Mouse (Mus musculus) large intestine, adult 2 months (tissue): ENCODE measurements at regions not wholly inside any gene's neighbourhood (a gene's known extent, or its start where the extent isn't known, plus 50 kb on each side); places are given as distances from the start of the nearest gene placed in this dataset.

Source experiments
- DNase-seq: peaks from one replicate; pipeline ENCODE4 v3.0.0-alpha.2; 2012; ENCODE audit warnings: low read depth, low spot score
- WGBS: fragments of 180-500 bp; shearing (Covaris S2); methylation state at CpG from one replicate; pipeline ENCODE4 v1.1.7; 2018; 5-methylcytosine and 5-hydroxymethylcytosine counted together

DNA sequence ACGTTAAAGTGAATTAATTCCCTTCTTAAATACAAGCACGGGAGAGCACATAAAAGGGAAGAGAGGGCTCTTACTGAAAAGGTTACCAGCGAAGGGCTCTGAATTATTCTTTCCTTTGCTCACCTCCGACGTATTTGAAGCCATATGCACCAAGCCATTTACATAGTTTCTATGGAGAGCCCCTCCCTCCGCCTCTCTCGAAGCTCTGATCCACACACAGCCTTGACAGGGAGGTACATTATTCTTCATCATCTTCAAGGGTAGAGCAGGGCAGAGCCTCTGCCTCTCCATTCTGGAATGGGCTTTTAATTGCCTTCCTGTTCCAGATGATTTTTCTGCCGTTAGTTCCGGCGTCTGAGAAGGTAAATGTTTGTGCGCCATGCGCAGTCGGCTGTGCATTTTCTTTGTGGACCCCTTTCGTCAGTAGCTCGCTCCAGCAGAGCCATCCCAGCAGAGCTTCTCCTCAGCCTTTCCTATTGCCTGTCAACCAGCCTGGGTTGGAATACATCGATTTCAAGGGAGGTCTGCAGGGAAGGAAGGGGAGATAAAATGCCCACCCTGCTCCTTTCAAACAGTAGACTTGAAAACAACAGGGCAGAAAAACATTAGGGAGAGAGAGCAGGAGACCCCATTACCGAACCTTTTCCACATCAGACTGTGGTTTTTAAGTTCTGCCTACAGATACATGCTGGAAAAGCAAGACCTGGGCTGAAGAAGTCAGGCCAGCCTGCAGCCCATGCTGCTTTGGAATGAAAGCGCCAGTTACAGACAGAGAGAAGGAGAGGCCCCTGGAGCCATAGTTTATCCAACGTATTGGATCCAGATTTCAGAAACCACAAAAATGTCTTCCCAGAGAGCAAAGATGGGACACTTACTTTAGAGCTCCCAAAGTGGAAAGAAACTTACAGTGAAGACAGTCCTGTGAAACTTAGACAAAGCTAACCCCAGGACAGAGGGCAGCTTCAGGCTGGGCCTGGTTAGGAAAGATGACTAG, 124.1 kb downstream of the Edn3 start:
- no peak for DNase-seq
- WGBS: 66% methylated on average over 19 of the region's 19 CpGs

DNA sequence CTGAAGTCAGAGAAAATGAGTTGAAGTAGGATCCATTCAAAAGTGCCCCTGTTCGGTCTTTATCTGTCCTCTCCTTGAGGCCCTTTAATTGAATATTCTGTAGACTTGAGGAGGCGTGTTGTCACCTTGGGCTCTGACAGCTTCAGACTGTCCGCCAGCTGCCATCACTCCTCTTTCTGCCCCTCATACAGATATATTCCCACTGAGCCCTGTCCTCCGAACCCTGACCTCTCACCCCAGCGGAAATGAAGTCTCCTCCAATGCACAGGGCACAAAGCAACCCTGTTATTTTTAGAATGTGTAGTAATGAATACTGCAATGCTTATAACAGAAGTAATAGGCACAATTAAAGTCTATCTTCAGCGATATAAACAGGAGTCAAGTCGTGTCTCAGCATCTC, 117.4 kb upstream of the Gm14444 start:
- DNase-seq: no peak
- WGBS: 75% methylated on average over 7 of the region's 7 CpGs

- DNase-seq: no peak
- 30% methylated on average over 8 of the region's 8 CpGs for WGBS
Observed at GRCm38 (mm10) chr2:174897424-174897823, 112.6 kb upstream of the Gm14444 start.

DNA sequence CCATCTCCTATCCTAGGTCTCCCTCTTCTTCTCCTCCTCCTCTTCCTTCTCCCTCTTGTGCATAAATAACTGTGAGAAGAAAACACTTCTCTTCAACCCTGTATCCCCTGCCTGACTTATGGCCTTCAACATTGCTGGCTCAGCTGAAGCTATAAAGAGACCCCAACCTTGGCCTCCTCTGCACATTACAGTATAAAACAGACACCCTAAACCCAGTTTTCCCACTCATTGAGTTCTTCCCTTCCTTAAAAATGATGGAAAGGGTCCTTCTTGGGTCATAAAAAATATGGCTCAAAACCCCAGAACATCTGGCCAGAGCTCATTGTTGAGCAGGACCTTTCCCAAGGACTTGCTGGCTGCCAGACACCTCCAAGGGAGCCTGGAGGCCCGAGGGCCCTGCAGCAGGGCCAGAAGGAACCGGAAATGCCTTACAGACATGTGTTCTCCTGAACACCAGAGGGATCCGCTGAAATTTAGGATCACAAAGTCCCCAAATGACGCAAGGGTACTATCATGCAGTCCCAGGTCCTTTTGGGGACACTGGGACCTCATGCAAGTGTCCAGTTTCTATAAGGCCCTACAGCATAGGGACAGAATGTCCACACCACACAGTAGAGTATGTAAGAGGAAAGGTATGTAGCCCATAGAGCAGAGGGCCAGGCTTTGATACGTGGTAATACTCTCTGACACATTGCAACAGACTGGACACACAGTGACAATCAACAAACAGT, 109.9 kb upstream of the Gm14444 start:
- WGBS: 63% methylated on average over 5 of the region's 5 CpGs
- no peak for DNase-seq

GRCm38 (mm10) chr2:174900671-174900991, 109.4 kb upstream of the Gm14444 start:
- DNase-seq: peak; percentile 8

- DNase-seq: no peak
- WGBS: 79% methylated on average over 16 of the region's 16 CpGs
Observed at GRCm38 (mm10) chr2:174901801-174902200, 108.2 kb upstream of the Gm14444 start.

DNA sequence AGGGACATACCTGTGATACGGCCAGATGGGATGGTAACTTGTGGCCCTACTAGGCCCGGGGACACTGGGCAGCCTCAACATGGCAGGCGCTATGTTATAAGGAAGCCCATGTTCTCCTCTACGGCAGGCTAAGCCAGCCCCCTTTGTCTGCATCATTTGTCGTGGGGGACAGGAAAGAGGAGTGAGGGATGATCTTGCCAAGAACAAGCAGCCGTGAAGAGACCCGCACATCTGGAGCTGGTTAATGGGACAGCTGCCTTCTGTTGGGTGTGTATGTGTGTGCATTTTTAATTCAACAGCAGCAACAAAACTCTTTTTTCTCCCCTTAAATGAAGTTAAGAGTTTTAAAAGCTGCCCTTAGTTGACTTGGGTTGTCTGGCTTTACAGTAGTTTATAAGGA, 106.4 kb upstream of the Gm14444 start:
- no peak for DNase-seq
- WGBS: 69% methylated on average over 7 of the region's 7 CpGs

GRCm38 (mm10) chr2:174905865-174906639, 104.0 kb upstream of the Gm14444 start:
- WGBS: 38% methylated on average over 6 of the region's 6 CpGs
- peak; percentile 4 for DNase-seq

GRCm38 (mm10) chr2:174917146-174917905, 92.7 kb upstream of the Gm14444 start:
- no peak for DNase-seq
- 34% methylated on average over 10 of the region's 10 CpGs for WGBS

DNA sequence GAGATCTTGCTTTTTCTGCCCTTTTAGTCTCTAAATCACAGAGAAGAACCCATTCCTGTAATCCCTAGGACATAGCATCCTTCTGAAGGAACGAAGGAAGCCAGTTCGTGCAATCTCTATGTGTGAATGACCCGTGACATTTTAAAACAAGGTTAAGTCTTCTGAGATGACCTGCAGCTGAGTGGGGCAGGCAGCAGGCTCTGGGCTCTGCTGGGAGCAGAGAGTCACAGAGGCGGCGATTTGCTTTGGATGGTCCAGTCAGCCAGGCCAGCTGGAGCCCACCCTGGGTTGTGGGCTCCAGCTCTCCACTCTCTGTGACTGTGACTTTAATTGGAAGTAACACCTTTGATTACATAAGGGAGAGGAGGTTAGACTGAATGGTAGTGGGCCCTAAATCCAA, 92.1 kb upstream of the Gm14444 start:
- 42% methylated on average over 5 of the region's 5 CpGs for WGBS
- no peak for DNase-seq

DNA sequence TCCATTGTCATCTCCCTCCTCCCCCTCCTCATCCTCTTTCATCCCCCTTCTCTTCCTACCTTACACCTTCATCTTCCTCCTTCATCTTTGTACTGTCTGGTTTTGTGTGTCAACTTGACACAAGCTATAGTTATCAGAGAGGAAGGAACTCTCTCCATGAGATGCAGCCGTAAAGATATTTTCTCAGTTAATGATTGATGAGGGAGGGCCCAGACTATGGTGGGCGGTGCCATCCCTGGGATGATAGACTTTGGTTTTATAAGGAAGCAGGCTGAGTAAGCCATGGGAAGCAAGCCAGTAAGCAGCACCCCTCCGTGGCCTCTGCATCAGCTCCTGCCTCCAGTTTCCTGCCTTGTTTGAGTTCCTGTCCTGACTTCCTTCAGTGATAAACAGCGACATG, 87.8 kb upstream of the Gm14444 start:
- WGBS: 21% methylated on average over 4 of the region's 4 CpGs
- no peak for DNase-seq

- WGBS: 58% methylated on average over 2 of the region's 2 CpGs
- DNase-seq: no peak
Observed at GRCm38 (mm10) chr2:174929718-174930117, 80.3 kb upstream of the Gm14444 start.

GRCm38 (mm10) chr2:174932137-174933012, 77.7 kb upstream of the Gm14444 start:
- peak; percentile 36 for DNase-seq
- WGBS: 33% methylated on average over 20 of the region's 20 CpGs

GRCm38 (mm10) chr2:174933013-174933353, 77.1 kb upstream of the Gm14444 start:
- DNase-seq: no peak
- 29% methylated on average over 6 of the region's 6 CpGs for WGBS

GRCm38 (mm10) chr2:174936665-174937064, 73.4 kb upstream of the Gm14444 start:
- no peak for DNase-seq
- WGBS: 44% methylated on average over 5 of the region's 5 CpGs

DNA sequence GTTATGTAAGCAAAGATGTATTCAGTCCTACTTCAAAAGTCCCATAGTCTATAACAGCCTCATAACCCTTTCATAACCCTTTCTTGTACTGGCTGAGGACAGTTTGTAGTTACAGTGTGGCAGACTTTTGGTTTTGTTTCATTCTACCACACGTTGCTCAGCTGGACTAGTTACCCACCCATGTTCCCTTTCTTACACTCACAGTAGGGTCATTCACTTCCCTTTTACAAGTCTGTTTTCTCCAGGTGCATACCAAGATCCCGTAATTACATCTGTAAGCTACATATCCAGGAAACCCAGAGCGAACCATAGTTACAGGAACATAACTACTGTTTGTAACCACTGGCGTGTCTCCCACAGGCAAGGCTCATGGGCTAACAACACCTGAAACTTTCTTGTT, 72.1 kb upstream of the Gm14444 start:
- WGBS: 38% methylated on average over 4 of the region's 4 CpGs
- no peak for DNase-seq

DNA sequence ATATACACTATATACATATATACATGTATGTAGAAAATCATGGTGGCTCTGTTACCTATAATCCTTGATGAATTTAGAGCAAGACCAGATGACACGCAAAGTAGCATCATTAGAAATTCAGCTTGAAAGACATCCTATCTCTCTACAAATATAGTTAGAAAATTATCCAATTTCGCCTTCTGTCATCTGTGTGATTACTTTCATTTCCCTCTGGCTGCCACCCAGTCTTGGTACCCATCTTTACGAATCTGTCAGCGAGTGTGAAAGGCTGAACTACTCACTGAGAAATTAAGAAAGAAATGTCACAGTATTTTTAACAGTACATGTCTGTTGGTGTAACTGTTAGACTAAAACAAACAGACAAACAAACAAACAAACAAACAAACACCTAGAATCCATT, 67.8 kb upstream of the Gm14444 start:
- 84% methylated on average over 4 of the region's 4 CpGs for WGBS

DNA sequence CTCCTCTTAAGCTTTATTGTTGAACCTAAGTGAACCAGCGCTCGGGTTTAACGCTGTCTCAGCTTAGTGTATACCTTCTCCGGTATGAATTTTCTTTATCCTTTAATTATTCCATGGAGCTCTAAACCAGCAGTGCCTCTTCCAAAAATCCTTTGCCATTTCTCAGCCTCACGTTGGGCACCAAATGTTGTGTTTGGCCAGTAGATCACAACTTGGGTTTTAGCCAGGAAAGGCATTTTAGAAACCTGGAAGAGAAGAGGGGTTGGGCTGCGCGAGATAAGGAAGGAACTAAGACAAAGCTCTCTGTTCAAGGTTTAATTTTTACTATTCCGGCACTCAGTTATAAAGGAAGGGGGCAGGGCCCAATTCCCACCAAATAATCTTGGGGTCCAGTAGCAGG, 61.9 kb upstream of the Gm14444 start:
- DNase-seq: no peak
- 71% methylated on average over 8 of the region's 8 CpGs for WGBS

More for the DNA sequence above, 67.8 kb upstream of the Gm14444 start:
- DNase-seq: no peak
